Mouse (Mus musculus) limb, embryonic 14.5 days (tissue): Measurements from ENCODE around the gene Traf5. TPM values are rescaled to one million over a fixed set of nuclear protein-coding genes. Genes with fewer than 3 reads are reported as not detected.

Experiments
- ATAC-seq: fragments of 200-750 bp; cut with Nextera tagmentation; 2 replicates; pipeline ENCODE4 v1.8.0; 2017; ENCODE audit warnings: low read depth, moderate number of reproducible peaks, moderate TSS enrichment; ENCODE audit not compliant: low FRiP score
- DNase-seq: peaks from one replicate; pipeline ENCODE4 v3.0.0-alpha.2; 2015; ENCODE audit warnings: low spot score
- H3K27ac ChIP-seq: fragments of 300-500 bp; sonication (generic); replicated peaks from 2 replicates; pipeline ENCODE4 v1.5.1; 2014; ENCODE audit warnings: low read depth, mild to moderate bottlenecking, low read length, moderate library complexity, mixed read lengths
- H3K27me3 ChIP-seq: fragments of 300-500 bp; sonication (generic); 2 replicates; pipeline ENCODE4 v1.6.1; 2014; ENCODE audit warnings: low read length, mixed read lengths; ENCODE audit not compliant: control insufficient read depth, insufficient read depth
- H3K36me3 ChIP-seq: fragments of 300-500 bp; sonication (generic); 2 replicates; pipeline ENCODE4 v1.6.1; 2014; ENCODE audit warnings: mild to moderate bottlenecking, low read length, moderate library complexity, mixed read lengths; ENCODE audit not compliant: control insufficient read depth, insufficient read depth
- H3K4me1 ChIP-seq: fragments of 300-500 bp; sonication (generic); 2 replicates; pipeline ENCODE4 v1.6.1; 2014; ENCODE audit warnings: antibody characterized with exemption, low read length, mixed read lengths; ENCODE audit not compliant: control insufficient read depth, insufficient read depth
- H3K4me2 ChIP-seq: fragments of 300-500 bp; sonication (generic); replicated peaks from 2 replicates; pipeline ENCODE4 v1.6.1; 2014; ENCODE audit warnings: low read depth, mild to moderate bottlenecking, low read length, moderate library complexity; ENCODE audit not compliant: severe bottlenecking
- H3K4me3 ChIP-seq: fragments of 300-500 bp; sonication (generic); replicated peaks from 2 replicates; pipeline ENCODE4 v1.5.1; 2014; ENCODE audit warnings: low read length
- H3K9ac ChIP-seq: fragments of 300-500 bp; sonication (generic); 2 replicates; pipeline ENCODE4 v1.6.1; 2014; ENCODE audit warnings: mild to moderate bottlenecking, low read depth, low read length, moderate library complexity; ENCODE audit not compliant: severe bottlenecking
- H3K9me3 ChIP-seq: fragments of 300-500 bp; sonication (generic); 2 replicates; pipeline ENCODE4 v1.6.1; 2016; ENCODE audit warnings: low read length; ENCODE audit not compliant: control insufficient read depth
- POLR2A ChIP-seq: fragments of 200-500 bp; IDR thresholded peaks from 2 replicates; pipeline ENCODE4 v1.8.0; 2012; ENCODE audit warnings: inconsistent platforms, mild to moderate bottlenecking, moderate library complexity, borderline replicate concordance; ENCODE audit not compliant: insufficient read depth, insufficient read length; ENCODE audit errors: extremely low read depth
- WGBS: fragments of 180-500 bp; shearing (Covaris S2); extraction: QIAGEN DNeasy Blood & Tissue Kit; methylation state at CpG from one replicate; pipeline ENCODE4 v1.1.7; 2014; 5-methylcytosine and 5-hydroxymethylcytosine counted together
- polyA plus RNA-seq, 2 experiments: library from polyadenylated mRNA; depleted of rRNA in 1 of 2; stranded (reverse) in 1 of 2; unstranded in 1 of 2; fragments of >200 nt; fragmentation: Nextera tagmentation in 1 of 2; extraction: Ambion mirVana in 1 of 2; gene quantifications; 2 replicates each; pipeline versions ENCODE4 v1.2.1 to v1.2.3; 2012 to 2014

The Traf5 gene
- polyA plus RNA-seq, 2 experiments, result 19.1 to 21.0 TPM

DNA sequence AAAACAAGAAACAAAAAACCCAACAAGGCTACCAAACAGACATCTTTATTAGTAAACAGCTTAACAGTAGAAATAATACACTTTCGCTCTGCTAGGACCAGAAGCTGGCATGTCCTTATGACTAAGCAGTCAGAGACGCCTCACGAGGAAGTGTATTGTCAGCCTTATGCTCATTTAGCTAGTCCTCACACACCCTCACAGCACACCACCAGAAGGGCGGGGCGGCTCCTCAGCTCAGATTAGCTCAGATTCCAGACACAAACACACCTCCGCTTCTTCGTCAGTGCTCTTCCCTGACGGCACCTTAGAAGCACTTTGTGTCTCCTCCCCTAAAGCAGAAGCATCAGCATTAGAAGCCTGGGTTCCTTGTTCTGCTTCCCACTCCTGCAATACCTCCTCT, 9.0 kb upstream of the Traf5 start:
- no peak overlapping the region for H3K4me3 ChIP-seq
- DNase-seq (no peak), ATAC-seq (no peak)
- no peak for TF ChIP-seq POLR2A
- no peaks in the 10 kb centered on the region for H3K27me3 ChIP-seq
- H3K27ac ChIP-seq, result no peak overlapping the region
- no peaks in the 10 kb centered on the region for H3K4me1 ChIP-seq
- no peak overlapping the region for H3K9ac ChIP-seq
- H3K36me3 ChIP-seq, result peaks cover 55% of the 10 kb centered on the region
- H3K4me2 ChIP-seq, result no peak overlapping the region
- H3K9me3 ChIP-seq, result no peaks in the 10 kb centered on the region
- WGBS, result 78% methylated on average over 8 of the region's 8 CpGs

- TF ChIP-seq POLR2A, result no peak
- H3K9me3 ChIP-seq, result no peaks in the 10 kb centered on the region
- 92% methylated on average over 11 of the region's 11 CpGs for WGBS
- H3K4me1 ChIP-seq, result no peaks in the 10 kb centered on the region
- no peak overlapping the region for H3K4me3 ChIP-seq
- H3K4me2 ChIP-seq, result no peak overlapping the region
- ATAC-seq (no peak), DNase-seq (no peak)
- no peak overlapping the region for H3K9ac ChIP-seq
- H3K27me3 ChIP-seq, result no peaks in the 10 kb centered on the region
- no peak overlapping the region for H3K27ac ChIP-seq
- H3K36me3 ChIP-seq, result peaks cover 55% of the 10 kb centered on the region
Measured at GRCm38 (mm10) chr1:192100742-192101141, 8.4 kb upstream of the Traf5 start.

DNA sequence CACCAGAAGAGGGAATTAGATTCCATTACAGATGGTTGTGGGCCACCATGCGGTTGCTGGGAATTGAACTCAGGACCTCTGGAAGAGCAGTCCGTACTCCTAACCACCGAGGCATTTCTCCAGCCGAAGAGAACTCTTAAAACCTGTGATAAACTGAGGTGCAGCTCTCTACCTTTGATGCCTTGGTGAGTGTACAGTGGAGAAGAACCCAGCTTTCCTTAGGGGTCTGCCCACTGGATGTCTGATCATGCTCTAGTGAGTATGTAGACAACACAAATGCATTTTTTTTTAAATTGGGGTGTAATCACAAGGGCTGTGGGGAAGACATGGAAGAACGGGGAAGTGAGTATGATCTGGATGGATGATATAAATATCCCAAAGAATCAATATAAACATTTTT, 3.3 kb upstream of the Traf5 start:
- Histone ChIP-seq H3K4me3 (no peak overlapping the region), H3K9ac (no peak overlapping the region), H3K4me1 (peaks cover 4% of the 10 kb centered on the region; the same call in 1 of the 2 replicates), H3K36me3 (peaks cover 20% of the 10 kb centered on the region), H3K27me3 (0 out of 2 replicates have a peak, but pooled peaks cover 5% of the 10 kb centered on the region), H3K27ac (no peak overlapping the region), H3K4me2 (no peak overlapping the region), H3K9me3 (no peaks in the 10 kb centered on the region)
- WGBS, result 89% methylated on average over 5 of the region's 5 CpGs
- ATAC-seq, result no peak
- TF ChIP-seq POLR2A, result no peak
- no peak for DNase-seq

DNA sequence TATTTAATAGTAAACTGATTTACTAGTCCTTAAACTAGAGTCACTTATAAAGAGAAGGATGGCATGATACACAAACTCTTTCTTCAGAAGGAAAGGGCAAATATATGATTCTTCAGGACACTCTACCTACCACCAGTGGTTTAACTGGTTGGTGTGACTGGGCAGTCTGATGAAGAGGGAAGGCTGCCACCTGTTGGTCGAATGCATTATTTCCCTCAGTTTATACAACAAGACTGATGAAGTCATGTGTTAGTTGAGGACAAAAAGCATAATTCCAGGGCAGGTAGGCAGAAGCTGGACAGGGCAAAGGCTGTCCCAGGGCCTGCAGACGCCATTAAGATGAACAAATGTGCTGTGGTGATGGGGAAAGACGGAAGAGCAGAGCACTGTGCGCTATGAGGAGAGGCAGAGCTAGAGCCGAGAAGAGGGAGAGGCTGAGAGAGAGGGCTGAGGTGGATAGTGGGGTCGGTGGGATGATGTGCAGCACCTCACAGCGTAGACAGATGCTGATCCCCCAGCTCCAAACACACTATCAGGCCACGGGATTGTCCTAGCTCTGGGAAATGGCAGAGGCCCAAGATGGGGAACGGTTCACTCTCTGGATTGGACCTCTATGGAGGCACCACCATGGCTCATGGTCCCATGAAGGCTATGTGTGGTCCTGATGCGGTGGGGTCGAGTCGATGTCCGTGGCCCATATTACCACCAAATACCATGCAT, 2.3 kb upstream of the Traf5 start:
- no peak for TF ChIP-seq POLR2A
- Histone ChIP-seq H3K4me3 (no peak overlapping the region), H3K4me2 (no peak overlapping the region), H3K9ac (no peak overlapping the region), H3K27me3 (0 out of 2 replicates have a peak, but pooled peaks cover 5% of the 10 kb centered on the region), H3K27ac (no peak overlapping the region), H3K4me1 (peaks cover 4% of the 10 kb centered on the region; the same call in 1 of the 2 replicates), H3K9me3 (no peaks in the 10 kb centered on the region), H3K36me3 (peaks cover 16% of the 10 kb centered on the region)
- peak; percentile 74 for DNase-seq
- ATAC-seq, result no peak
- WGBS, result 56% methylated on average over 13 of the region's 13 CpGs

DNA sequence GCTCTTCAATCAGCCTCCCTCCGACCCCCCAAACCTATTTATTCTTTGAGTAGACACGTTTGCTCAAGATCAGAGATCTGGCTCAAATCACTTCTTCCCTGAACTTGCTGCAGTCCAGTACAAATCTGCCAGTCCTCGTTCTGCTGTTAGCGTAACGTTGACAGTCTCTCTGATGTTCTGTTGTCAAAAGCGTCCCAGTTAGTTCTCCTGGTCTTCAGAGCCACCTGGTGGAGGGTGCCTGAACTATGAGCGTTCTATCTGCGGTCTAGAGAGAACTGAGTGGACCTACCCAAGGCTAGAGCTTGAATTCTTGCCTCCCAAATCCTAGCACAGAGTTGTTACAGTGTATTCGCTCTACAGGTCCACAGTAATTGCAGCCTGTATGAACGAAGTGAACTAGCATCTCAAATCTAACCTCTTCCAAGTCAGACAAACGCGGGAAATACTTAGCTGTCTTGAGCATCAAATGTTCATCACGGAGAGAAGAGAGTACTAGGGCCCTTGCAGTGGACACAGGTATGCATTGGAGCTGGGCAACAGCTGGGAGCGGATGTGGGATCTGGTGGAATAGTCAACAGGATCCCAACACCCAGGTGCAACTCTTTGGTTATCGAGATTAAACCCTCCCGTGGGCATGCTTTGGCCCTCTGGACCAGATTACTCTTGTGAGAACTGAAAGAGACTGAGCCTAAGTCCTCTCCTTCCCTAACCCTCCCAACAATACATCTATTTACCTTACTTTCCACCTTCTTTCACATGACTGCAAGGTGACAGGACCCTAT, 711 bp upstream of the Traf5 start:
- Histone ChIP-seq H3K4me2 (peak overlapping the region; percentile 93), H3K9me3 (no peaks in the 10 kb centered on the region), H3K4me3 (peak overlapping the region; percentile 65), H3K36me3 (peaks cover 4% of the 10 kb centered on the region), H3K27me3 (0 out of 2 replicates have a peak, but pooled peaks cover 5% of the 10 kb centered on the region), H3K27ac (no peak overlapping the region), H3K9ac (peak overlapping the region; percentile 80; the same call in 1 of the 2 replicates), H3K4me1 (peaks cover 7% of the 10 kb centered on the region; the same call in 1 of the 2 replicates)
- 32% methylated on average over 16 of the region's 16 CpGs for WGBS
- DNase-seq, result peak; percentile 87
- TF ChIP-seq POLR2A, result no peak
- ATAC-seq, result peak; percentile 86
